Mouse (Mus musculus) CD4-positive, CD25-positive, alpha-beta regulatory T cell, adult 2 months (primary cell): ENCODE results near the gene Mybpc2.

Source experiments
- DNase-seq: peaks from one replicate; pipeline ENCODE4 v3.0.0-alpha.2; 2012; ENCODE audit warnings: low read depth, low spot score

Mybpc2 gene

DNA sequence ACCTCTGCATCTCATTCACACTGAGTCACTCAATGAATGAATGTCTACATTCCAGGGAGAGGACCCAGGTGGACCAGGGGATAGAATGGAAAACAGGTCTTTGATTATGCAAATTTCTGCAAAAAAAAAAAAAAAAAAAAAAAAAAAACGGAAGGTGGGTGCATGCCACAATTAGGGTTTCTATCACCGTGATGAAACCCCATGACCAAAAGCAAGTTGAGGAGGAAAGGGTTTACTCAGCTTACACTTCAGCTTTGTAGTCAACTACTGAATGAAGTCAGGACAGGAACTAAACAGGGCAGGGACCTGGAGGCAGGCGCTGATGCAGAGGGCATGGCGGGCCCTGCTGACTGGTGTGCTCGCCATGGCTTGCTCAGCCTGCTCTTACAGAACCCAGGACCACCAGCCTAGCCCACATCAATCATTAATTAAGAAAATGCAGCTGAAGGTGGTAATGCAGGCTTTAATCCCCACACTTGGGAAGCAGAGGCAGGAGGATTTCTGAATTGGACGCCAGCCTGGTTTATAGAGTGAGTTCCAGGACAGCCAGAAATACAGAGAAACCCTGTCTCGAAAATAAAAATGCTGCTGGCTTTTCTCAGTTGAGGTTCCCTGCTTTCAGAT is 38.8 kb downstream of the Mybpc2 start:
- DNase-seq, result no peak

DNA sequence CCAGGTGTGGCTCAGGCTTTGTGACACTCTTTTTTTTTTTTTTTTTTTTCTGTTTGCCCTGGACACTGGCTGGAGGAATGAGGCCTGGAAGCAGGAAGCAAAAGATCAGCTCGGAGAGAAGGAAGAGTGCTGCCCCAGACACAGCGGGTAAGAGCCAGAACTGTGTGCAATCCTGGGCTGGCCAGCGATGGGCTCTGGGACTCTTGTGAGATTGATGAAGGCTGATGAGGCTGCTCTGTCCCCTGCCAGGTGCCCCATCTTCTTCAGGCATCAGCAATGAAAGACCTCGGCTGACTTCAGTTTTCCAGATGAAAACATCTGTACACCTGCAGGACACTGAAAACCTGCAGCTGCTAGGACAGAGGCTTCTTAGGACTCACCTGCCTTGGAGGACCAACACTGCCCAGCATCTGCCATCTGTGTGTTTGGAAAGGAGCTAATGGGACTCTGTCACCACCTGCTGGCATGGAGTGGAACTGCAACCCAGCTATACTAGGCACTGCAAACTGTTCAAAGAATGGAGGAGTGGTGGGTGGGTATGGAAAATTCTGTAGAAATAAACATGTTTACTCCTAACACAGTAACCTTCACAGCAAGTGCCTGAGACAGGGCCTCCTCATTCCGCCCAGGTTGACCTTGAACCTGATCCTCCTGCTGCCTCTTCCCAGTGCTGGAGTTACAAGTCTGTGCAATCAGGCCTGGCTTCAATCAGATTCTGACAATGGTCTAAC is 39.5 kb downstream of the Mybpc2 start:
- DNase-seq, result peak; percentile 89

GRCm38 (mm10) chr7:44484109-44484508 is 40.3 kb downstream of the Mybpc2 start:
- no peak for DNase-seq

DNA sequence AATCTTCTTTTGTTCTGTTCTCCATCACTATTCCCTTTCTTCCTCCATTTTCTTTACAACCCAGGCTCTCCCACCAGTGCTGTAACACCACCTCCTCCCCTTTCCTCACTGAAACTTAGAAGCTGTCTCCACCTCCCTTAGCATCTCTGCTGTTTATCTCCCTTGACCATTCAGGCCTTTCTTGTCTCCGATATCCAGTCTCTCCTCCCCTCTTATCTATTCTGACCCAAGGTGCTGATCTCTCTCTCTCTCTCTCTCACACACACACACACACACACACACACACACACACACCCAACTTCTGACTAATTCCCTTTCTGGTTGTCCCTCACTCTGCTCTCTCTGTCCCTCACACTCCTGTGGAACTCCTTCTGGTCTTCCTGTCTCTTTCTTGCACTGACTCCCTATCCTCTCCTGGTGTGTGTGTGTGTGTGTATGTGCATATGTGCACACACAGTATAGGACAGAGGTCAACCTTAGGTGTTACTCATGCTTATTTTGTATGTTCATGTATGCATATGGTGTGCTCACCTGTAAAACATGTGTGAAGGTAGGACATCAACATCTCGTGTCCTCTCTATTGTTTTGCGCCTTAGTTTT is 41.5 kb downstream of the Mybpc2 start:
- DNase-seq, result no peak

DNA sequence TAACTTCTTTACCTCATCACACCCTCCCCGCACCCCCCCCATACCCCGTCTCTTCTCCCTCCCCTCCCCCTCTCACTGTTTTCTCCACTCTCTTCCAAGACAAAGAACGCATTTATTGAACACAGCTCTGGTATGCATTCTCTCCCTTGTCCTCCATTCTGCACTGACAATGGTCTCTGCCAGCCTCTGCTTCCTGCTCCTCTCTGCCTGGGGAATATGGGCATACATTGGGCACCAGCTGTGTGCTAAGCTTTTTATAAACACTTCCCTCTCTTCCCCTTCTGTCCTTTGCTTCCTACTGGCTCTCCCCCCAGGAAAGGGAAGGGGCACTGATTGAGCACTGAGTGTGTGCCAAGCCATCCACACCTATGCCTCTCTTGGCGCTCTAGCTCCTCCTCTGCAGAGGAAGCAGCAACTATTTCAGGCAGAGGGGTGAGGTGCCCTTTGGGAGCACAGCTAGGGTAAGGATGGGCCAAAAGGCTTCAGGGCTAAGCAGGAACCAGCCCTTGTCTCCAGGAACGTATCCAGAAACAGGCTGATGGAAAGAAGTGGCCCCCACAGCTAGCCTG is 49.3 kb downstream of the Mybpc2 start:
- DNase-seq, result no peak

DNA sequence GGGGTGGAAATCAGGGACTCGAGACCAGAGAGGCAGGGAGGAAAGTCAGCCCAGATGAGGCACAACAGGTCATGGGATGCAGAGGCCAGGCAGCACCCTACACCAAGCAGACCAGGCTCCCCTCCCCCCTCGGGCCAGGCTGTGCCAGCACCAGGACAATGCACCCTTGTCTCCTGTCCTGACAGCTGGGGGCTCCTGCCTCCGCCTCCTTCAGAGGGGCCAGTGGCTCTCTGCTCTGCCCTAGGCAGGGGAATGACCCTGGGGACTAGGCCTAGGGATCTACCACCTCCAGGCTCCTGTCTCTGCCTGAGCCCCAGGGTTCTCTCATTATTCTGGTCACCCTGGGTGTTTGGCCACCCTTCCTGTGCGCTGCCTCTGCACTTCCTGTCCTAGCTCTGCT is 50.0 kb downstream of the Mybpc2 start:
- DNase-seq, result no peak

DNA sequence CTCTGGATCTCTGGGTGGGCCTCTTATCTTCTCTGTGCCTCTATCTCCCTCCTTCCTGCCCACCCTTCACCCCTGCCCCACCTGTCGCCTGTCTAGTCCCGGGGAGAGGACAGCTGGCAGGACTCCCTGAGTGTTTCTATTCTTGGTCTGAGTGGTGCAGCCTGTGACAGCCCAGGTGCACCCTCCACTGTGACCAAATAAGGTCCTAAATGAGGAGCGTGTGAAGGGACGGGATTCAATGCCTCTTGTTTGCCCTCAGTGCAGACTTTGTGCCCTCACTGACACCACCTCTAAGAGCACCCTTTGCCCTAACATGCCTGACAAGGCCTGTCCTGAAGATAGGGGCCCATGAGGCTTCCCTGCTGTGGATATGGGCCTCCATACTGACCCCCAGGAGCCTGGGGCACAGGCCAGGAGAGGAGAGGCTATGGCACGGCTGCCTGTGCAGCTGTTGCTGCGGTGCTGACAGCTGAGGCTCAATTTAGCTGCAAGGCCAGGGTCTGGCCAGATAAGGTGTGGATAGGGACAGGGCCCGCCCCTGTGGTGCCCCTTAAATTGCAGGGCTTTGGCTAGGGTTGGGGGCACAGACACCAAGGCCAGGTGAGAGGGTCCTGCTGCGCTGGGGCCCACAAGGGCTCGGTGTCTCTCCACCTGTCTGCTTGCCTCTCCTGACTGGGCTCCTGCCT is 51.4 kb downstream of the Mybpc2 start:
- no peak for DNase-seq

- no peak for DNase-seq
Observed at GRCm38 (mm10) chr7:44472558-44472885, 51.9 kb downstream of the Mybpc2 start.

DNA sequence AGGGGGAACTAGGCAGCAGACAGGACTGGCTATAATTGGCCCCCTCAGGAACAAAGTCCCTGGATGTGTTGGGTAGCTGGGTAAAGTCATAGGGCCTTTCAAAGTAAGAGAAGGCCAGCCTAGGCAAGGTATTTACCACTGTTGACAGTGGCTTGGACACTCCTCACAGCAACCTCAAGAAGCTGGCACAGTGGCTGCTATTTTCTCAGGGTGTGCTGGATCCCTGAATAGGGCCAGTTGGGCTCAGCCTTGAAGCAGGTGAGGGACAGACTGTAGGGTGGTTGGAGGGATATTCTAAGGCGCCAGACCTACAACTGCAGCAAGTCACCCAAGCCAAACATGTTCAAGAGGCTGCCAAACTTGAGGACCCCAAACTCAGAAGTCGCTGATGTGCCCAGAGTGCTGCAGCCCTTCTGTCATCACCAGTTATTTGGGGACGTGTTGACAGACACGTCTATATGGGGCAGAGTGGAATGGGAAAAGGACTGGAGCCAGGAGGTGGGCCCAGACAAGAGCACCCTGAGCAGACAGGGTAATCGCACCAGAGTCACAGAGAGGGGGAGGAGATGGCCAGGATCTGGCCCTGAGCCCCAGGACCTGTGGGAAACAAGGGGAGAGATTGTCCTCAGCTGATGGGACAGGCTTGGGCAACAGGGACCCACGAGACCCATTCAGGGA is 52.4 kb downstream of the Mybpc2 start:
- no peak for DNase-seq

GRCm38 (mm10) chr7:44470696-44471612 is 53.5 kb downstream of the Mybpc2 start:
- no peak for DNase-seq

DNA sequence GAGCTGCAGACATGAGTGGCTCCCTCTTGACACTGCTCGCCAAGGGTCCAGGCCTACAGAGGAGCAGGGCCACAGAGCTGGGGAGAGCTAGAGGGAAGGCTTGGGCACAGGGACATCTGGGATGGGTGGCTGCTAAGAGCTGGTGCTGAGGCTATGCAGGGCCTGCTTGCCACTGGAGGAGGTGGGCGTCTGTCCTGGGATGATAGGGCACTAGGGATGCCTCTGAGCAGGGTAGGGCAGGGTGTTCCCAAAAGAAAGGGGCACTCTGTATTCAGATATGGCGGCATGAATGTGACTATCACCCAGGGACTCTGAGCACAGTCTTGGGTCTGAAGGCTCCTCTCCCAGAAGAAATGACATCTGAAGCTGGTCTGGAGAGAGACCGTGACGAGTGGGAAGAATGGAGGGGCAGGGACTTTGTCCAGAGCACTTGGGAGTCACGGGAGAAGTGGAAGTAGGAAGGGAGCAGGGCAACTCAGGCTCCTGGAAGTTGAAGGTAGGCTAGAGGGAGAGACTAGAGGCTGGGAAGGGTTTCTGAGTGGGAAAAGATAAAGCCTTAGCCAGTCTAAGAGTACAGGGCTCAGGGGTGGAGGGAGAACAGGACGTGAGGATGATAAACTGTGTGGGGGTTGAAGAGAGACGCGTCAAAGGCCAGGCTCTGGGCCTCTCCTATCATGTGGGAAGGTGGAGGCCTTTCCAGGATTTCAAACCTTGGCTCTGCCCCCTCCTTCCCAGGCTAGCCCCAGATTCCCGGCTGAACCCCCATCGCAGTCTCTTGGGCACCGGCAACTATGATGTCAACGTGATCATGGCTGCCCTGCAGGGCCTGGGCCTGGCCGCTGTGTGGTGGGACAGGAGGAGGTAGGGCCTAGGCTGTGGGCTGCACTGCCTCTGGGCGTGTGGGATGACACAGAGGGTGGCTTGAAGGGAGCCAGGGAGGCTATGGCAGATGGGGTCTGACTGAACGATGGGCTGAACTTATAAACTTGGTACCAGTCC is 54.5 kb downstream of the Mybpc2 start:
- DNase-seq, result no peak

DNA sequence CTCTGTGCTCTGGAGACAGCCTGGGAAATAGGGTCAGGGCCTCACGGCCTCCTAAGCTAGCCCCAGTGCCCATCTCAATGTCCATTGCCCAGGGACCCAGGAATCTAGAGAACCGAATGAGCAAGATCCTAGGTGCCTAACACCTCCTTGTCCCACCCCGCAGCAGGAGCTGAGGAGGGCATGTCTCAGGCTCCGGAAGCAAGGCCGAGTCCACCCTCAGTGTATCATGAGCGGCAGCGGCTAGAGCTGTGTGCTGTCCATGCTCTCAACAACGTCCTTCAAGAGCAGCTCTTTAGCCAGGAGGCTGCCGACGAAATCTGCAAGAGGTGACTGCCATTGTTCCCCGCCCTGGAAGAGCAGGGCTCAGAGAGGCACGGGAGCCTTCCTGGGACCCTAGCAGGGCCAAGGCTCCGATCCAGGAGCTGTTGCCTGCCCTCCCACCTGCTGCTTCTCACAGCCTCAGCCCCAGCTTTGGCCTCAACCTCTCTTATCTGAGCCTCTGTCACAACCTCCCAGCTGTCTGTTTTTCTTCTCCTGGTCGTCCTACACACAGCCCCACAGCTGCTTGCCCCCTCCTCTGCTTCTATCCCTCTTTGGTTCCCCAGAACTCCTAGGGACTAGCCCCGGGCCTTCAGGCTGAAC is 55.7 kb downstream of the Mybpc2 start:
- no peak for DNase-seq

GRCm38 (mm10) chr7:44467811-44468411 is 56.5 kb downstream of the Mybpc2 start, which contains the start of gene Josd2:
Josd2 (plus strand) TSS chr7:44467980.
- DNase-seq, result peak; percentile 97

DNA sequence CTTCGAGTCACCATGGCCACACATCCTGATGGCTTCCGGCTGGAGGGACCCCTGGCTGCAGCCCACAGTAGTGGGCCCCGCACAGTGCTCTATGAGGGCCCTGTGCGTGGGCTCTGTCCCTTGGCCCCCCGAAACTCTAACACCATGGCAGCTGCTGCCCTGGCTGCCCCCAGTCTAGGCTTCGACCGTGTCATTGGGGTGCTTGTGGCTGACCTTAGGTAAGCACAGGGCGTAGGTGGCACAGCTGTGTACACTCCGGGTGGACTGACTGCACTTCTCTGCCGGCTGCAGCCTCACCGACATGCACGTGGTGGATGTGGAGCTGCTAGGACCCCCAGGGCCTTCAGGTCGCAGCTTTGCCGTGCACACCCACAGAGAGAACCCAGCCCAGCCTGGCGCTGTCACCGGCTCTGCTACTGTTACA is 57.6 kb downstream of the Mybpc2 start:
- no peak for DNase-seq

DNA sequence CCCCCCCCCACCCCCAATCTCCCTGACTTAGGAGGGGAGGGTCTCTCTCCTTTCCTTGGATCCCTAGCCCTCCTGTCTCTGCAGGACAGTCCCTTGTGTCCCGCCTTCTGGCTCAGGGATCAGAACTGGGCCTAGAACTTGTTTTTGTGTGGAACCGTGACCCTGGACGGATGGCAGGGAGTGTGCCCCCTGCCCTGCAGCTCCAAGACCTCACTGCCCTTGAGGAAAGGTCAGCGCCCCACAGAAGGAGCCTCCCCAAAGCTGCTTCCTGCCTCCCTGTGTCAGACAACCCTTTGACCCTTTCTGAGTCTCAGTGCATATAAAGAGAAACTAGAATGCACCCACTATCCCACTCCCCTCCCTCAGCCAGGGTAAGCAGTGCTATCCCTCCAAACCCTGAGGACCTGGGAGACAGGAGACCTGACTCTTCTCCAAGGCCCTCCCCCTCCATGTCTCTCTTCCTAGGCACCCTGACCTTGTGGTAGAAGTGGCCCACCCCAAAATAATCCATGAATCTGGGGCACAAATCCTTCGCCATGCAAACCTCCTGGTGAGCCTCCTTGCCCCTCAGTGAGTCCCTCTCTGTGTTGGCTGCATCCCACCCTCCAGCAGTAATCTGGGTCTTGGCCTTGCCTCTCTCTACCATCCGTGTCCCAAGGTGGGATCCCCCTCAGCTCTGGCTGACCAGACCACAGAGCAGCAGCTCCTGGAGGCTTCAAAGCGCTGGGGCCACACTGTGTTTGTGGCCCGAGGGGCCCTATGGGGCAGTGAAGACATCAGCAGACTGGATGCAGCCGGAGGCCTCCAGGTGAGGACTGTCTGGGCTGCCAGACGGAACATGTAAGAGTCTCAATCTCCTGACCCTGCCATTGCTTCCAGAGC is 58.2 kb downstream of the Mybpc2 start:
- DNase-seq, result no peak

- DNase-seq, result no peak
Observed at GRCm38 (mm10) chr7:44465111-44465510, 59.3 kb downstream of the Mybpc2 start, which contains the start of gene Aspdh. Aspdh (plus strand) TSS chr7:44465391.

DNA sequence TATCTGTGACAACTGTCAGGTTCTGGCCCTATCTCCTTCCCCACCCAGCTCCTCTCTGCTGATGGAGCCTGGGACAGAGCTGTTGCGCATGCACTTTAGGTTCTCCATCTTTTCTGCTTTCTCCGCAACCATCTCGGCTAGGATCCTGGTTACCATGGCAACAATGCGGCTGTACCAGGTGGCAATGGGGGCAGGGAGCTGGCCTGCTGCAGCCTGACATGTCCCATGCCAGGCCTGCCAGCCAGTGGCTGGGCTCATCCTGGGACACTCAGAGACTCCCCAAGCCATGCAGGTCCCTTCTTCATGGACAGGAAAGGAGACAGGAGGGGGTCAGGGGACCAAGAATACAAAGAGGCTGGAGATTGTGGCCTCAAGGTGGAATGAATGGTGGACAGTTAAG is 59.9 kb downstream of the Mybpc2 start:
- no peak for DNase-seq
